Mouse (Mus musculus) olfactory bulb, adult 2 months (tissue): ENCODE results near the gene Ppp1r11.

Experiments
- CTCF ChIP-seq: fragments of 200-500 bp; IDR thresholded peaks from 2 replicates; pipeline ENCODE4 v1.5.1; 2012; ENCODE audit warnings: low read depth, mild to moderate bottlenecking, low read length, moderate library complexity; ENCODE audit not compliant: insufficient read depth
- POLR2A ChIP-seq: fragments of 200-500 bp; IDR thresholded peaks from 2 replicates; pipeline ENCODE4 v1.6.1; 2012; ENCODE audit warnings: mild to moderate bottlenecking, low read depth, low read length, moderate library complexity; ENCODE audit not compliant: insufficient read depth

DNA sequence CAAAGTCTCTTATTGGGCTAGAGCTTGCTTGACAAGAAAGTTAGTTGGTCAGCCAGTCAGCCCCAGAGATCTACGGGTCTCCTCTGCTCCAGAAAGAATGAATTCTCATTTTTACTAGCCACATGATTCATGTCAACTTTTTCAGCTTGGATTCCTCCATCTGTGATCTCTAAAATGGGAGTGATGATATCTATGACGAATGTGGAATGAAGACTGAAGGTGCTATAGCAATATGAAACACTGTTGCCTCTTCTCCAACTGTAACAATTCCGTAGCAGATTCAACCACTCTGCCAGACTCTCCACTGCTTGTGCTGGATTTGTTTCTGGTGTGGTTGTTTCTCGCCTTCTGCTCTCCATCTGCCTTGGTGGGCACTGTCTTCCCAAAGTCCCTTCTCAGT is 20.4 kb downstream of the Ppp1r11 start:
- TF ChIP-seq POLR2A (no peak), CTCF (no peak)
